15 mouse cellular contexts compared by ENCODE assay signal in genomic region chr10:19960831-19961380, GRCm38 (mm10).
"Had no signal": no experiment of that assay in that cellular context is flagged by ENCODE, and none has a peak within 500 bp of the region (broad histone marks: within the 10 kb centered on the region; RNA-seq: fewer than 3 reads in every experiment).

No protein-coding gene starts in this region.

- DNase-seq: layer of hippocampus, adult 9-11 months; layer of hippocampus, postnatal 36 days; lung, adult 18-20 months; lung, postnatal 4 days; retina, postnatal 1 day; right cerebral cortex, postnatal 4 days; spleen, adult 18-20 months; thymus, adult 18-20 months; thymus, postnatal 25 days had no signal

- H3K36me3 ChIP-seq: limb, embryonic 13.5 days; midbrain, embryonic 12.5 days; neural tube, embryonic 13.5 days had no signal

- H3K4me3 ChIP-seq: limb, embryonic 13.5 days; midbrain, embryonic 12.5 days; neural tube, embryonic 13.5 days had no signal

- ATAC-seq: lung, postnatal 0 days; midbrain, embryonic 16.5 days had no signal

- H3K4me1 ChIP-seq: midbrain, embryonic 12.5 days; neural tube, embryonic 13.5 days had no signal

- H3K4me2 ChIP-seq: limb, embryonic 13.5 days; midbrain, embryonic 12.5 days; neural tube, embryonic 13.5 days had no signal

- H3K27me3 ChIP-seq: limb, embryonic 13.5 days; midbrain, embryonic 12.5 days; neural tube, embryonic 13.5 days had no signal

- H3K27ac ChIP-seq: limb, embryonic 13.5 days; liver, embryonic 14.5 days; midbrain, embryonic 12.5 days; neural tube, embryonic 13.5 days had no signal

- H3K9me3 ChIP-seq: limb, embryonic 13.5 days; midbrain, embryonic 12.5 days; neural tube, embryonic 13.5 days had no signal

- H3K9ac ChIP-seq: limb, embryonic 13.5 days; liver, embryonic 14.5 days; midbrain, embryonic 12.5 days; neural tube, embryonic 13.5 days had no signal
